Mouse (Mus musculus) G1E (cell line): ENCODE measurements around the gene Tsfm.

Source experiments
- CTCF ChIP-seq: IDR thresholded peaks from 2 replicates; pipeline ENCODE4 v1.5.1; 2012; ENCODE audit warnings: low read depth, low read length, inconsistent platforms, mixed read lengths
- TAL1 ChIP-seq: conservative IDR thresholded peaks from 2 replicates; pipeline ENCODE4 v1.6.1; 2012; ENCODE audit warnings: low read depth, low read length, inconsistent platforms, mixed read lengths

DNA sequence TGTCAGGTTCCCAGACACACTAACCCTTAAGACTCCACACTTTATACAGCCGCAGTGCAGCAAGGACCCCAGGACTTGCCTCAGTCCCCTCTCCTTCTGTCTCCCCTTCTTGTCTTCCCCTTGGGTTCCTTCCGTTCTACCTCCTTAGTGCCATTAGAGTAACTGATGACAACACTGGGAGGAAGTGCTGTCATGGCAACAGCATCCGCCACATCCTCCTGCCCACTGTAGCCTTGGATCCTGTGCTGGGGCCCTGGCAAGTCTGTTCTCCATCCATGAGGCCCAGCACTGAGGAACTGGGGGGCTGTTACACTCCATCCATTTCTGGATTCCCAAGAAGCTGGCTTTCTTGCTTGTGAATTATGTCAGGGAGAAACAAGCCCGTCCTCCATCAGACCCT is 45.4 kb upstream of the Tsfm start:
- TF ChIP-seq TAL1, result no peak
- TF ChIP-seq CTCF, result no peak
